Comparison of ENCODE assay signal across 8 mouse cellular contexts in the genomic region with DNA sequence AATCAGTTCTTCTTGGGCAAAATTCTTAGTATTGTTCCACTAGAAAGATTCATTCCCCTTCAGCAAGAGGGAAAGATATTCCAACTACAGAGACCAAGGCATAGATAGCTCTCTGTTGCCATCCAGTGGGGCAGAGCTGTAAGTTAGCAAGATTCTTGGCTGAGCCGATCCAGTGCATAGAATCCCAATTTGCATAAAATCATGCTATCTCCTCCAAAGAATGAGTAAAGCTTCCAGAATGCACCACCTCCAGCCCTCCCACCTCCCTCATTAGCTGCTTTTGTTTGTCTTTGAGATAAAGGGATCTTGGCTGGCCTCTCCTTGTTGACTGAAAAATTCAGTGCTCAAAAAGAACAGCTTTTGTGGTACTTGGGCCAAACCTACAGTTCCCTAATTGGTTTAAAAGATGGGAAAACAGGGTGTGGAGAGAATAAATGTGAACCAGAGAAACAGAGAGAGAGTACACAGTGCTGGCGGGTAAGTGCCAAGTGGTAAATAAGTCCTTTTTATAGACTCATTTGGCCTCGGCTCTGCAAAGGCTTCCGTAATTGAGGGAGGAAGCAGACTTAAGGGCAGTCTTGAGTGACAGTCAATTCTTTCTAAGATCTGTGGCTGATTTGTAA.
A peak's percentile ranks its signal among the peaks of the same experiment; 100 is the strongest.
DNase-seq lines count a peak whose midpoint lies in the region; ATAC-seq lines count a peak whose summit lies in the region.

No protein-coding gene starts in this region.

- no peak; the same call in 1 of the 2 replicates for ATAC-seq in kidney, embryonic 16.5 days (ENCODE audit: low FRiP score, low TSS enrichment)

- no peaks in the 10 kb centered on the region for H3K9me3 ChIP-seq in kidney, embryonic 16.5 days (ENCODE audit: low read length)

- H3K9ac ChIP-seq in kidney, embryonic 16.5 days (replicated peaks; ENCODE audit: low read length) = no peak overlapping the region

- intact Hi-C loops in left cerebral cortex, postnatal 4 days (cut with DNase I) = loop anchor here (2.0 to 5.0 kb wide), 2 partner anchors 254 to 408 kb away; no protein-coding TSS in a partner anchor

- H3K27ac ChIP-seq in kidney, embryonic 16.5 days (ENCODE audit: low read length) = no peak overlapping the region

- DNase-seq in kidney, adult 11 months = peak; percentile 6
- DNase-seq in cerebellum, adult 8-10 months = peak; percentile 5
- DNase-seq in frontal cortex, adult 2 months (ENCODE audit: extremely low spot score in 1 of 2, low spot score in 1 of 2) = peak; percentile 20 to 80
- DNase-seq in kidney, adult 8-10 months = peak; percentile 7 to 31
- peak; percentile 54 for DNase-seq in left cerebral cortex, postnatal 4 days
- peak; percentile 11 for DNase-seq in retina, adult 2 months (ENCODE audit: low read depth, low spot score)
- no peak for DNase-seq in thymus, postnatal 25 days

- no peak overlapping the region for H3K4me2 ChIP-seq in kidney, embryonic 16.5 days (replicated peaks; ENCODE audit: low read depth, low read length)

- no peak overlapping the region for H3K4me3 ChIP-seq in kidney, embryonic 16.5 days (ENCODE audit: low read length)

- no peaks in the 10 kb centered on the region for H3K4me1 ChIP-seq in kidney, embryonic 16.5 days (ENCODE audit: insufficient read depth, low read length)

- 16% methylated on average over 4 of the region's 4 CpGs for WGBS in kidney, embryonic 16.5 days

- no peaks in the 10 kb centered on the region for H3K27me3 ChIP-seq in kidney, embryonic 16.5 days (ENCODE audit: insufficient read depth, low read length)

- H3K36me3 ChIP-seq in kidney, embryonic 16.5 days (ENCODE audit: insufficient read depth, low read length) = no peaks in the 10 kb centered on the region
